Mouse (Mus musculus) spleen, adult 2 months (tissue): ENCODE measurements around the gene Prkar2a.

Experiments used
- CTCF ChIP-seq: fragments of 200-500 bp; IDR thresholded peaks from 2 replicates; pipeline ENCODE4 v1.5.1; 2011; ENCODE audit warnings: mild to moderate bottlenecking, inconsistent platforms; ENCODE audit not compliant: insufficient read depth, insufficient read length, insufficient replicate concordance; ENCODE audit errors: extremely low read depth
- POLR2A ChIP-seq: fragments of 200-500 bp; IDR thresholded peaks from 2 replicates; pipeline ENCODE4 v1.6.1; 2011; ENCODE audit warnings: low read depth, low read length, inconsistent platforms

DNA sequence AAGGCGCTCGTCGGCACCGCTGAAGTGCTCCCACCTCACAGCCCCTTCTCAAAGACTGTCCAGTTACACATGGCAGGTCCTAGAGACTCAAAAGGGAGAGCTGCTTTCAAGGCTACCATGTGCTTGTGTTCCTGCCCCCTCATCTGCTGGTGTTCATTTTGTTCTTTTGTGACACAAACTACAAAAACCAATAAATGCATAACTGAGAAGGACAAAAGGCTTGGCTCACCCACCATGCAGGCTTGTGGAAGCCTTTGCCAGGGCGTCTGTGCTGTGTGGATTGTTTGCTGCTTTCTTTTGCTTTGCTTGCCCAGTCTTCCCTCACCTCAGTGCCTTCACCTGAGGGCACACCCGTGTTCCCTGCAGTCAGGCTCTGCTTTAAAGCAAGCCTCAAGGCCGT lies 108.4 kb downstream of the Prkar2a start:
- no peak for TF ChIP-seq CTCF
- TF ChIP-seq POLR2A: no peak
